Mouse (Mus musculus) megakaryocyte progenitor cell, adult 5-6 weeks (primary cell): Measurements from ENCODE around the gene Zfp64. TPM values are rescaled to one million over a fixed set of nuclear protein-coding genes. Genes with fewer than 3 reads are reported as not detected.

Source experiments
- ATAC-seq: replicated peaks from 2 replicates; pipeline ENCODE4 v1.8.0; 2016; ENCODE audit warnings: mild to moderate bottlenecking, moderate TSS enrichment, inconsistent platforms; ENCODE audit not compliant: poor library complexity
- total RNA-seq, 2 experiments: library from RNA; stranded (forward) in 1 of 2; stranded (reverse) in 1 of 2; fragments of 157-497, 149-512 nt in 1 of 2; fragments of 200-1000 nt in 1 of 2; gene quantifications; 2 replicates each; pipeline versions ENCODE4 v1.2.3 to v1.2.4; 2015 to 2017

The Zfp64 gene
- total RNA-seq (2015) = 14.7 and 19.0 TPM in 2 replicates
- 32.4 and 33.5 TPM in 2 replicates for total RNA-seq (2017)

DNA sequence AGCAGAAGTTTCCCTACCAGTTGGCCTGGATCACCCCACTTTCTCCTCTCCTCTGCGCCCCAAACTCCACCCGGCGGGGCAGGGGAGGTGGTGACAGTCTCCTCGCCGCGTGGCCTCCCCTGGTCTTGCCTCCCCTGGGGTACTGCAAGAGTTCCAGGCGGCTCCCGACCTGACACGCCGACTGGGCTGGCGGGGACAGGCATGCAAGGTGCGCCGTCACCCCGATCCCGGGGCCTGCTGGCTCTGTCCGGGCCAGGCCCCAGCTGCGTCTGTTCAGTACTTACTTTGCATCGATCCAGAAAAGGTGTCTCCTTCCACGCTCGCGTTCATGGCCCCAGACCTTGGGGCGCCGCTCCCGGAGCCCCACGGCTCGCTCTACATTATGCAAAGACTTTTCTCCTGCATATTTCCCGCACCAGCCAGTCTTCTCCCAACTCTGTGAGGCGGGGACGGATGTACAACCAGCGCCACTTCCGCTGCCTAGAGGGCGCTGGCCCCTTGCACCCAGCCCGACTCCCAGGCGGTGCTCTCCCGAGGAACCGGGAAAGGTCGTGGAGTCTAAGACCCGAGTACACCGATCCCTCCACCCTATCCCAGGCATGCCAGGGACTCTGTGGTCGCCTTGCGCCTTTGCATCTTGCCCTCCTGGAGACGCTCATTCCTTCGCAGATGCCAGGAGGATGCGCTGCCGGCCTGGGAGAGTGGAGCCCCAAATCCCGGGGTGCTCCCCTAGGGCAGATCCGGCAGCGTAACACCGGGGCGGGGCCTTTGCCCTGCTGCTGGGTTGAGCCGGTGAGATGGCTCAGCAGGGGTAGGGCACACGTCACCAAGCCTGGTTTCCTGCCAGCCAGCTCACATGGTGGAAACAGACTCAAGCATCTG is at the start of gene Zfp64:
Zfp64 (minus strand) TSS at position 753 of the 882 bp plus-strand sequence.
- ATAC-seq = peak; percentile 90

DNA sequence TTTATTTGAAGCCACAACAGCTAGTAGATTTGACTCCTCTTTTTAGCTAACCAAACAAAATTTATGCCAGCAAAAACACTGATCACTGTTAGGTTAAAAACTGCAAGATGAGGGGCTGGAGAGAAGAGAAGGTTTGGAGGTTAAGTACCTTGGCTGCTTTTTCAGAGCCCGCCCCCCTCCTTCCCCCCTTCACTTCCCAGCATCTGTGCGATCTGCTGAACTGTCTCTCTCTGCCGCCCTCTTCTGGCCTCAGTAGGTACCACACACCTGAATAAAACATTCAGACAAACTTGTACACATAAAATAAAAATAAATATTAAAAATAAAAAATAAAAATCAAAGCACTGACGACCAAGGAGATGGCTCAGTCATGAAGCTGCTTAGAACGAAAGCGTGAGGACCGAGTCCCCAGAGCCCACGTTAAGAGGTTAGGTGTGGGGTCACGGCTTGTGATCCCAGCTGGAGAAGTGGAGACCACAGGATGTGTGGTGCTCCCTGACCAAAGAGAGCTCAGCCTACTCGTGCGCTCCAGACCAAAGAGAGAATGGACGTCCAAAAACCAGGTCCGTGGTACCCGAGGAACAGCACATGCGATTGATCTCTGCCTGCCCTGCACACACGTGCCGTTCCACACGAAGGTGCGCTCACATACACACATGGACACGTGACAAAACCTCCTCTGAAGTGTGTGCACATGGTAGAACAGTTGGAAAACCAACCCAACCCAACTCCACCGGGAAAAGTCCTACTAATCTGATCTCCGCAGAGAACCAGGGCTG is 37.4 kb upstream of the Zfp64 start:
- ATAC-seq = peak; percentile 89

DNA sequence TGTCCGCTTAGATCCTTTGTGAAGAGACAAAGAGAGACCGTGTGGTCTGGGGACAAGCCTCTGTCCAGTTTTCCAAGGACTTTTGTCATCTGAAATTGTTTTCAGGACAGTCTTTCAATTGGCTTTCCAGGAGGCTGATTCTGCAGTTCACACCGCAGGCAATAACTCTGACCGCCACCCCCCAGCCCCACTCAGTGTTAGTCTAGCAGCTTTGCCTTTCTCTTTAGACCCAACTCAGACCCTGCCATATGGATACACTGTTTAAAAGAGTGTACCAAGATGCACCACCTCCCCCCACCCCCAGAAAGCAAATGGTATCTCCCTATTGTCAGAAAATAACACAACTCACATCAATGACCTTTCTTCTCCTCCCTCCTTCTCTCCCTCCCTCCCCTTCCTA is 35.6 kb upstream of the Zfp64 start:
- ATAC-seq = no peak

DNA sequence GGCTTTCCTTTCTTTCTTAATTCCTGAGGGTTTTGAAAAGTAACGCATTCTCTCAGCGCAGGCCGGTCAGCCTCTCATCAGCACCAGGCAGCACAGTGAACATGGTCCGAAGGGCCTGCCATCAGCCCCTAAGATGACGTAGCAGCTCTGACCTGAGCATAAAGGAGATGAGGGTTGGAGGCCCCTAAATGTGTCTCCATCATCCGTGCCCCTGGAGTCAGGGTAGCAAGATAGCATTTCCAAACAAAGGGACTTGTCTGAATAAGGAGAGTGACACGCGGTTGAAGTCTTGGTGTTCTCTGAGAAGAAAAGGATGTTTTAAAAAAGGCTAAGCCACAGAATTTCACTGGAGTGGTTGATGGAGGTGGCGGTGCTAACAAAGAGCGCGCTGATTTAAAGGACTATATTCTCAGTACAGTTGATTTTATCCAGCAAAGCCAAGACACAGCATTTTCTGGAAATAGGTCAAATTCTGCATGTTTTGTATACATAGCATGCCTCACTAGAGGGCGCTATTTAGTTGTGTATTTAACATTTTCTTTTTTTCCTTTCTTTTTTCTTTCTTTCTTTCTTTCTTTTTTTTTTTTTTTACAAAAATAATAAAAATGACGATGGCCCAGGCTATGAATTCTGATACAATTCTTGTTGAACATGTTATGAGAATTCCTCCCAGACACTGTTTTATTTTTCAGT is 34.8 kb upstream of the Zfp64 start:
- no peak for ATAC-seq

DNA sequence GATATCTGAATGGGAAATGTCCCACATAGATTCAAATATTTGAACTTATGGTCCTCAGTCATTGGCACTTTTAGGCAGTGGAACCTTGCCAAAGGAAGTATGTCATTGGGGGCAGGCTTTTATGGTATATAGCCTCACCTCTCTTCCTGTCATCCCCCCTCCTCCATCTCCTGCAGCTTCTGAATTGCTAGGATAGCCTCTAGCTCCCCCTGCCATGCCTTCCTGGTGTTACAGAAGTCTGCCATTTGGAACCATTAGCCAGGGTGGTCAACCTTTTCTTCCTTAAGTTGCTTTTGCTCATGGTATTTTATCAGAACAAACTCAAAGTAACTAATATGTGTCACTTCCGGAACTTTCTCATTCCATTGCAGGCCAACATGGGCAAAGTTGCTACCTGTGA is 32.7 kb upstream of the Zfp64 start:
- no peak for ATAC-seq

DNA sequence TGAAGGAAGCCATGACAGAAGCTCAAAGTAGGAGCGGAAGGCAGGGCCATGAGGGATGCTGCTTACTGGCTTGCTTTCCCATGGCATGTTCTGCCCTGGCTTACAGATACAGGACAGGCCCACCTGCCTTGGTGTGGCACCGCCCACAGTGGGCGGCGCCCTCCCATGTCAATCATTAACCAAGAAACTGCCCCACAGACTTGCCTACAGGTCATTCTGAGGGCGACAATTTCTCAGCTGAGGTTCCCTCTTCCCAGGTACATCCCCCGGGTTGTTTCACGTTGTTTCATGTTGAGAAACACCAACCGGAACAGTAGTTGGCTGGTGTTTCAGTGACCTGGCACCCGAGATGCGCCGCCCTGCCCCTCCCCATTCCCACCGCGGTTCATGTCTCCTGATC is 32.0 kb upstream of the Zfp64 start:
- no peak for ATAC-seq

DNA sequence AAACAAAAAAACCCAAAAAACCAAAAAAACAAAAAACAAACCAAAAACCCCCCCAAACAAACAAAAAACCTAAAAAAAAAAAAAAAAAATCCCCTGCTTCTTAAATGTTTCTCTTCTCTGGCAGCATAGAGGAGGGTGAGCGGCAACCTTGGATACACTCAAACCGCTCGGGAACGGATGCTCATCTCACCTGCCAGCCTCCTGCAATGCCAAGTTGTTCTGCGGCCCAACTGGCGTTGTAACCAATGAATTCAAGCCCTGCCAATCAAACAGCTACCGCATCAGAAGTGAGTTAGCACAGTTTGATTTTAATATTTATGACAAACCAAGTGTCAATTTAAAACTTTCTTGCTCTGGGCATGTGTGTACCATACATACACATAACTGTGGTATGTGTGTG is 26.6 kb upstream of the Zfp64 start:
- ATAC-seq = no peak

DNA sequence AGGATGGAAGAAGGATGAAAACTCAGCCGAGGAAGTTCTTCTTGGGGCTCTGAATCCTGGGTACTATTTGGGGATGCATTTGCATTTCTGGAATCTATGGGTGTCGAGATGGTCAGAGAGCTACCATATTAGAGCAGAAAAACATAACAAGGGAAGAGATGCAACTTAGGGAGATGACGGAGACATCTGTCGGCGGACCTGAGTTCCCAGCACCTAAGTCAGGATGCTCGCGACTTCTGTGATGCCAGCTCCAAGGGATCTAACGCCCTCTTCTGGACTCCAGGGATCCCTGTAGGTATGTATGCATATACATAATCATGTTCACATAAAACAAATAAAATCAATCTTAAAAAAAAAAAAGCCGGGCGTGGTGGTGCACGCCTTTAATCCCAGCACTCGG is 26.1 kb upstream of the Zfp64 start:
- no peak for ATAC-seq

DNA sequence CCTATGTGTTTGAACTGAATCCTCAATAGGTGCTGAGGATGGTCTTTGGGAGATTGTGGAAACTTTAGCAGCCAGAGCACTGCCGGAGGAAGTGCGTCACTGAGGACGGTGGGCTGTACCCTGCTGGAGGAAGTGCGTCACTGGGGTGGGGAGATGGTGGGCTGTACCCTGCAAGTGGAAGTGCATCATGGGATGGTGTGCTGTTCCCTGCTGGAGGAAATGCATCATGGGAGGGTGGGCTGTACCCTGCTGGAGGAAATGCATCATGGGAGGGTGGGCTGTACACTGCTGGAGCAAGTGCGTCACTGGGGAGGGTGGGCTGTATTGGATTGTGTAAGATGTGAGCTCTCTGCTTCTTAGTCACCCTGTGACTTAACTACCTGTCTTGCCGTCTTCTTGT is 25.5 kb upstream of the Zfp64 start:
- peak; percentile 94 for ATAC-seq

DNA sequence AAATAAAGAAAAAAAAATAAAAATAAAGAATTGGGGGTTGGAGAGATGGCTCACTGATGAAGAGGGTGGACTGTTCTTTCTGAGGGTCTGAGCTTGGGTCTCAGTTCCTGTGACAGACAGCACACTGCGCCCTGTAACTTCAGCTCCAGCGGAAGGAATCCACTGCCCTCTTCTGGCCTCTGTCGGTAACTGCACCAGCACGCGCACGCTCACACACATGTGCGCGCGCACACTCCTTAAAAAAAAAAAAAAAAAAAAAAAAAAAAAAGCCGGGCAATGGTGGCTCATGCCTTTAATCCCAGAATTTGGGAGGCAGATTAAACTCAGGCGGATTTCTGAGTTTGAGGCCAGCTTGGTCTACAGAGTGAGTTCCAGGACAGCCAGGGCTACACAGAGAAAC is 24.4 kb upstream of the Zfp64 start:
- peak; percentile 47; the same call in 1 of the 2 replicates for ATAC-seq

DNA sequence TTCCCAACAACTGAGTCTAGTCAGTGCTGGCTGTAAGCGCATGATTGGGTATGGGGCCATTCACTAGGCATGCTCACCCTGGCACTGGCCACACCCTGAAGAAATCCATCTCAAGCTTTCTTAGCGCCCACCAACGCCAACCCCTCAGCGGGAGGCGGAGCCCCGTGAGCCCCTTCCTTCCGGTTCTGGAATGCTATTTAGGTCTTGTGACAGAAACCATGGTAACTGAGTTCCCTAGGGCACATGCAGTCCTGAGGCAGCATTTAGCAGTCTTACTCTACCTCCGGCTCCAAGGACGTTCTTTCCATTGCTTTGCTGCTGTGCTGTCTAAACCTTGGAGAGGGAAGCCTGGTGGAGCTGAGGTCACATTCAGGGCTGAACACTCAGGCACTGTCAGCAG is 22.6 kb upstream of the Zfp64 start:
- ATAC-seq = peak; percentile 40; the same call in 1 of the 2 replicates

DNA sequence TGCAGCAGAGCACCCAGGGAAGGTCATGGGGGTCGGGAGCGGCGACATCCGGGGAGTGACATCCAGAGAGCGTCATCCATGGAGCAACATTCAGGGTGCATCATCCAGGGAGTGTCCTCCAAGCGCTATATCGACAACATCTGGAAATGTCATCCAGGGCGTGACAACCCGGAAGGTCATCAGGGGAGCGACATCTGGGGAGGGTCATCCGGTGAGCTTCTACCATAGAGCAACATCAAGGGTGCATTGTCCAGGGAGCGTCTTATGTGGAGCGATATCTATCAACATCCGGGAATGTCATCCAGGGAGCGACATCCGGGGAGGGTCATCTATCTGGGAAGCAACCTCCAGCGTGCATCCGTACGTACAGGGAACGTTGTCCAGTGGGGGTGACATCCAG is 14.7 kb upstream of the Zfp64 start:
- ATAC-seq = no peak

DNA sequence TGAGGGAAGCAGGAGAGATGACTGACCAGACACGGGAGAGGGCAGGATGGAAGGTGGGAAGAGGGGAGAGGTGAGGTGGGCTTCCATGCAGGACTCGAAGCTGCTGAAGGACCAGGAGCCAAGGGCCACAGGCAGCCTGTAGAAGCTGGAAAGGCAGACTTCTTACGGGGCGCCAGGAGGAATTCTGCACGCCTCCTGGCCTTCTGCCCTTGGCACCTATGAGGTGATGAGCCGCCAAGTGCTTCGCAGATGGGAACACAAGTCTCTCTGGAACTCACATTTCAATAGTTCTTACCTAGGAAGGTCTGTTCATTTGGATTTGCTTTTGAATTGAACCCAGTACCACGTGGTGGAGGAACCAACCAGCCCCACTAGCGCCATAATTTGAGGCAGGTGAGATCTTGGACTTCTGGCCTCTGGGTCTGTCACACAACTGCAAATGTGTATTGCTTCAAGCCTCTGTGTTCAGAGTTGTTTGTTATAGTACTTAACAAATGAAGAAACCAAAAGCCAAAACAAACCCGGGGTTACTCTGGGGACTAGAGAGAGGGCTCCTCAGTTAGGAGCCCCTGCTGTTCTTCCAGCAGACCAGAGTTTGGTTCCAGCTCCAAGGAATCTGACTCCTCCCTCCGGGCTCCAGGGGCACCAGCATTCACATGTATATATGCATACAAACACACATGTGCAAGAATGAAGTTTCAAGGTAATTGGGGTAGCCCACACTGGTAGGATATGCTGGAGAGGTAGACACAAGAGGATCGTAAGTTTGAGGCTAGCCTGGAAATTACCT is 12.9 kb upstream of the Zfp64 start:
- ATAC-seq = no peak

DNA sequence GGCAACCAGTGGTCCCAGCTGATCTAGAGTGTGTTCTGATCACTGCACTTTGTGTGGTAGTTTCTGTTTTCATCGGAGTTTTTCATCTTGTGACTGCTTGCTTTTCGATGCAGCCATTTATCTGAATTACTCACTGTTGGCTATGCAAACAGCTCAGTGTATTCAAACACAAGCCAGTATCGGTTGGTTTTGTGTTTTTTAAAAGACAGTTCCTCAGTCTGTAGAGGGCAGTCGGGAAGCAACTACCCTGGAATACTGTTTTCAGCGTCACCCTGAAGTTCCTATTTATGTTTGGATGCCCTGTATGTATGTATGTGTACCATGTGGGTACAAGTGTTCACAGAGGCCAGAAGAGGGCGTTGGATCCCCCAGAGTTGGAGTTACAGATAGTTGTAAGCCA is 11.1 kb upstream of the Zfp64 start:
- ATAC-seq = no peak

DNA sequence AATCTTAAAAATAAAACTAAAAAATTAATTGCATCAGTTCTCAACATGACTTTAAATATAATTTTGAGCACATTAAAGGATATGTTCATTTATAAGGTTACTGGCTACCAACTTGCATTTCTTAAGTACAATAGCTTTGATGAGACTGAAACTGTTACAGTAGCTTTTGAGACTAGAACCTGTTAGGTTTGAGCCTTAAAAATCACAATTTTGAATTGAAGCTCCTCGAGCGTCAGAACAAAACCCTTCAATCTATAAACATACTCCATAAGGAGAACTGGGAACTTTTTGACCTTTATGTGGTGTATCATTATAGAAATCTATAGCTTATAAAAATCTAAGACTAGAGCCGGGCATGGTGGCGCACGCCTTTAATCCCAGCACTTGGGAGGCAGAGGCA is 9.5 kb upstream of the Zfp64 start:
- ATAC-seq = no peak

DNA sequence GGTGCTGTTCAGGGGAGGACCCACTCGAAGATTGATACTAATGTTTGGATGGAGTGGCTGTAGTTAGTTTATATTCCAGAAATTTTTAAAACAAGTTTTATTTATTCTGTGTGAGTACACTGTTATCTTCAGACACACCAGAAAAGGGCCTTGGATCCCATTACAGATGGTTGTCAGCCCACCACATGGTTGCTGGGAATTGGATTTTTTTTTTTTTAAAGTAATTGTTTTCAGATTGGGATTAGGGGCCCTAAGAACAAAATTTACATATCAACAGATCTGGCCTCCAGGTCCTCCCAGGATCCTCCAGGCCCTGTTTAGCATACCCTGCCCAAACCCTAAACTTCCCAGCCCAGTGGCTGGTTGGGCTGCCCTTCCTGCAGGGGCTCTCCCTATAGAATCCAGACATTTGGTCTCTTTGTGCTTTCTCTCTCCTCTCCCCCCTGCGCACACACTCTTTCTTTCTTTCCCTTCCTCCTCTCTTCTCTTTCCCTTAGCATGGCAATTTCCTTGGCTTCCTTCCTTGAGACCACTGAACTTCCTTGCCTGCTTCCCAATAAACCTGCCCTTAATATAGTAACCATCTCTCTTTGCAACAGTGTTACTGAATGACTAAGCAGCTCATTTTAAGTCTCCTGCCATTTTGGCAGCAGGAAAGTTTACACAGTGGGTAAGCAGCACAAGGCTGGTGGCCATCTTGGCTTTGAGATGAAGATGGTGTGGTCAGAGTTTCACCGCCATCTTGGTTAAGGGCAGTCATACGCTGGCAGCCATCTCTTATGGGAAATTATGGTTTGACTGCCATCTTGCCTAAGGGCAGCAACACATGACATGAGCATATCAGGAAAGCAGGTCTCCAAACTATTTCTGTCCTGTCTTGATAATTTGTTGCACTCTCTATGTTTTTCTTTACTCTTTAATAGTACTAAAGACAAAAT is 6.6 kb upstream of the Zfp64 start:
- ATAC-seq = no peak

DNA sequence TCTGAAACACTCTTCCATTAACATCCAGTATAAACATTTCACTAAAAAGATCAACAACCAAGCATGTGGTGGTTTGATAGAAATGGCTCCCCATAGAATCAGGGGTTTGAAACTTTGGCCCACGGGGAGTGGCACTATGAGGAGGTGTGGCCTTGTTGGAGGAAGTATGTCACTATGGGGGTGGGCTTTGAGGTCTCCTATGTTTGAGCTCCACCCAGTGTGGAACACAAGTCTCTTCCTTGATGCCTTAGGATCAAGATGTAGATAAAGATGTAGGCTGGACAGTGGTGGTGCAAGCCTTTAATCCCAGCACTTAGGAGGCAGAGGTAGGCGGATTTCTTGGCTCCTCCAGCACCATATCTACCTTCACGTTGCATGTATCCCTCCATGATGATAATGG is 5.4 kb upstream of the Zfp64 start:
- ATAC-seq = no peak

DNA sequence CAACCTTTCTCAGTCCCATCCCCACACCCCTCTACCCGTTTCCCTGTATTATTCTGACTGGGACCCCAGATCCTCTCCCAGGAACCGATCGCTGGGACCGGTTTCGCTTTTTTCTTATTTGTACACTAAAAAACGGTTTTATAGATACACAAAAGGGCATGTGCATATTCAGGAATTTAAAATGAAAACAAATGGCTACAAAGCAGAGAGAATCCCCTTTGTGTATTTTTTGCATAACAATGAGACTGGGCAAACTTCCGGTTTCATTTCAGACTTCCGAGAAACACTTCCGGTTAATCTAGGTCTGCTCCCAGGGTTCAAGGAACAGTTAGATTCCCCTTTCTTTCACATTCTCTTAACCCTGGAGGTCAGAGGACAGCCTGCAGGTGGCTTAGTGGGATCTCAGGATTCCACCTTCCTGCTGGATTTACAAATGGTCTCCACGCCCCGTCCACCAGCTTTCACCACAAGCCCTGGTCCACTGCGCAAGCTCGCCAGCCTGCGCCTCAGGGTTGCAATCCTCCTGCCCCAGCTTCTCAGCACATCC is 4.0 kb upstream of the Zfp64 start:
- ATAC-seq = no peak

DNA sequence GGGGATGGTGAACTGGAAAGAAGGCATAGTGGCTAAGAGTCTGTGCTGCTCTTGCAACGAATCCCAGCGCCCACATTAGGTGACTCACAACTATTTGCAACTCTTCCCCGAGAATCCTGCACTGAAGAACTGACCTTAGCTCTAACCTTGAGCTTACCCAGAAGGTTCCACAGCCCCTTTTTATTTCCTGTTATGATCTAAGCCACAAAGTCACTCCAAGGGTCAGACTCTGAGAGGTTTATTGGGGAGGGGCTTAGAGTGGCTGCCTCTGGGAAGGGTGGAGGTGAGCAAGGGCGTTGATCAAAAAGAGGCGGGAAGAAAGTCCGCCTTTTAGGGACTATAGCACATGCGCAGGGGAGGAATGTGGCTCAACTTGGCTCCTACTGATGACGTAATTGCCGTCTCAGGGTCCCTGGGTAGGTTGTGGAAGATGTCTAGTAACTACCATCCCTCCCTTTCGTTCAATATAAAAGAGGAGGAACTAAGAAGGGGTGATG is 511 bp upstream of the Zfp64 start:
- no peak; the same call in none of the 2 replicates for ATAC-seq
